Mouse (Mus musculus) A20 (cell line): Measurements from ENCODE around the gene Itgae.
A peak's percentile ranks its signal among the peaks of the same experiment; 100 is the strongest.

Experiments used
- DNase-seq: peaks from one replicate; pipeline ENCODE4 v3.0.0-alpha.2; 2011; ENCODE audit warnings: low read depth, low spot score

Itgae gene

GRCm38 (mm10) chr11:73092877-73093276, 2.5 kb downstream of the Itgae start:
- no peak for DNase-seq

- DNase-seq, result no peak
These were observed 4.0 kb downstream of the Itgae start for GRCm38 (mm10) chr11:73094231-73094995.

DNA sequence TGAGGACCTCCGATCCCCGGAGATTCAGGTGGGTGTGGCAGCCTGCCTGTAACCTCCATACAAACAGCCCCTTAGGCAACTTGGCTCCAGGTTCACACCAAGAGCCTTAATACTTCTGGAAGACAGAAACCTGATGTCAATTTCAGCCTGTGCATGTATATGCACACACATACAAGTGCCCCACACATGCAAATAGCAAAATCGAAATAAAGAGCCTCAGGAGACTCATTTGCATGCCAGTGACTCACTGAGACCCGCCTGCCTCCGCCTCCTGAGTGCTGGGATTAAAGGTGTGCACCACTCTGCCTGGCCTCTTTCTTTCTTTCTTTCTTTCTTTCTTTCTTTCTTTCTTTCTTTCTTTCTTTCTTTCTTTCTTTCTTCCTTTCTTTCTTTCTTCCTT, 8.5 kb downstream of the Itgae start:
- peak; percentile 40 for DNase-seq

- DNase-seq, result no peak
These were observed 9.8 kb downstream of the Itgae start for GRCm38 (mm10) chr11:73099976-73100750.

GRCm38 (mm10) chr11:73101308-73101707, 10.9 kb downstream of the Itgae start:
- no peak for DNase-seq

DNA sequence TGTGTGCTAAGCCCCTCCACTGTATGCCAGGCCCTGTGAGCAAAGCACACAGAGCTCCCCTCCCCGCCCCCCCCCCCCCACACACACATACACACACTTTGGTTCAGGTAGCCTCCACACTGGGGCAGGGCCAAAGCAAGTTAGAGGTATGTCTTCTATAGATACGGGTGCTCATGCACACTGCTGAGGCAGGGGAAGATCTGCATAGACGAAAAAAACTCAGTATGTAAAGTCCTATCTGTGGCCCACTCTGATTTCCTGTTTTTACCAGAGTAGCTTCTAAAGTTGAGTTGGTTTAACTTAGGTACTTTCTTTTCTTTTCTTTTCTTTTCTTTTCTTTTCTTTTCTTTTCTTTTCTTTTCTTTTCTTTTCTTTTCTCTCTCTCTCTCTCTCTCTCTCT, 14.9 kb downstream of the Itgae start:
- no peak for DNase-seq

DNA sequence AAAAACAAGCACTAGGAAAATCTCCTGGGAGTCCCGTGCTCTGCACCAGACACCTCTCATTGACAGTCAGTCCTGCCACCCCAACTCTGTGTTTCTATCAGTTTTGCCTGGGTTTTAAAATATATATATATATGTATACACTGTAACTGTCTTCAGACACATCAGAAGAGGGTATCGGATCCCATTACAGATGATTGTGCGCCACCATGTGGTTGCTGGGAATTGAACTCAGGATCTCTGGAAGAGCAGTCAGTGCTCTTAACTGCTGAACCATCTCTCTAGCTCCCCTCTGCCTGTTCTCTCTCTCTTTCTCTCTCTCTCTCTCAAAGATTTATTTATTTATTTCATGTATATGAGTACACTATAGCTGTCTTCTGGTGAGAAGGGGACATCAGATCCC, 17.0 kb downstream of the Itgae start:
- DNase-seq, result peak; percentile 29

DNA sequence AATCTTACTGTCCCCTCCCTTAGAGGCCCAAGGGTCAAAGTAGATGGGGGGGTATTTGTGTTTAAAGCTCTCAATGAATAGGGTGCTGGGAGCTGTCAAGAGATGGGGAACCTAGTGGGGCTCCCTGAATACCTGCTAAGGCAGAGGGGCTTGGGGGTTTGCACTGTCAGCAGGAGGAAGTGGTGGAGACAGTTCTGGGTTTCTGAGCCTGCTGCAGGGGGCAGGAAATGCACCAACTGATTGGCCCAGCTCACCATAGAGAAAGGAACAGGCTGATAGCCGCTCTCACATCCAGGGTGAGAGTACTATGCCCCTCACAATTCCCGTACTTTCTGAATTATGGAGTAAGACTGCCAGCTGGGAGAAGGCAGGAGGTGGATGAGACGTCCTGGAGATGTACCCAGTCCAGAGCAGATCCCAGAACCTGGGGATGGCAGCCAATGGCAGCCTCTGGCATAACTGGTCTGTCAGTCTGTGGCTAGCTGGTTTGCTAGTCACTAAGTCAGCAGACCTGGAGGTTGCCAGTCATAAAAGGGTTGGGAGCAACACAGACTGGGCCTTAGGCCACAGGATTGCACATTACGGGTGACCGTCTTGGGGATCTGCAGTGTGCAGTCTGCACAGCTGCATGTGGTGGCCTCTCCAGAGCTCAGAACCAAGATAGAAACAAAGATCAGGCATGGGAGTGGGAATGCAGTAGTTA, 18.0 kb downstream of the Itgae start:
- no peak for DNase-seq

- no peak for DNase-seq
These were observed 18.7 kb downstream of the Itgae start for GRCm38 (mm10) chr11:73108898-73109625.

- DNase-seq, result no peak
These were observed 19.6 kb downstream of the Itgae start for GRCm38 (mm10) chr11:73109941-73110340.

DNA sequence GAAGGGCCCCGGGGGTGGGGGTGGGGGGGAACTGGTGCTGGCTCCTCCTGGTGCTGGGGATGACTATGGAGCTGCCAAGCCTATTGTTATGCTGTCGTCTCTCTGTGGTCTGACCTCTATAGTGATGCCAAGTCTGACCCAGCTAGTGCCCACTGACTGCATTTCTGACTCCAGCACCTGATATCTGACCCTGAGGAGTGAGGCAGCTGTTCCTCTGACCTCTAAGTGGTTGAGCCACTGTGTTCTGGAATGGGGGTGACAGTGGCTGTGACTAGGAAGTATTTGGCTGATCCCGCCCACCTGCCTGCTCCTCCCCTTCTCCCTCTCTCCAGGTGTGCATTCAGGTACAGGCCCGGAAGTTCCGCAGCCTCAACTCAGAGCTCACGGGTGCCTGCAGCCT, 21.0 kb downstream of the Itgae start:
- DNase-seq, result no peak

- no peak for DNase-seq
These were observed 36.1 kb downstream of the Itgae start for GRCm38 (mm10) chr11:73126495-73126894.

DNA sequence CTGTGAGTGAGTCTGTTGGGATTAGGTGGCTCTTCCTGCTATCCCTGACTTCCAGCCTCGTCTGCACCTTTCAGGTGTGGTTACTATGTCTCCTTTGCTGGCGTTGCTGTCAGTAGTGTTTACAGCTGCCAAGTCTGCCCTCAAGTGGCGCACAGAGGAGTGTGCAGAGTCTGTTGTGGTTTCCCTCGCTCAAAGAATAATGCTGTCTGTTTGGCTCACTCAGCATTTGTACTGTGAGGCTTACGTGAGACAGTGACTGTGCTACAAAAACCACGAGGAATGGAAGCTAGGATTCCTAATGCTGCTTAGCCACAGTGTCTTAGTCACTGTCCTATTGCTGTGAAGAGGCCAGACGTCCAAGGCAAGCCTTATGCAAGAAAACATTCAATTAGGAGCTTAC, 40.6 kb downstream of the Itgae start:
- DNase-seq, result peak; percentile 65

GRCm38 (mm10) chr11:73132999-73133398, 42.6 kb downstream of the Itgae start:
- DNase-seq, result peak; percentile 63

GRCm38 (mm10) chr11:73134222-73134621, 43.8 kb downstream of the Itgae start:
- DNase-seq, result peak; percentile 32

GRCm38 (mm10) chr11:73136587-73136986, 46.2 kb downstream of the Itgae start:
- no peak for DNase-seq

- peak; percentile 64 for DNase-seq
These were observed 46.7 kb downstream of the Itgae start for GRCm38 (mm10) chr11:73137116-73137515.

DNA sequence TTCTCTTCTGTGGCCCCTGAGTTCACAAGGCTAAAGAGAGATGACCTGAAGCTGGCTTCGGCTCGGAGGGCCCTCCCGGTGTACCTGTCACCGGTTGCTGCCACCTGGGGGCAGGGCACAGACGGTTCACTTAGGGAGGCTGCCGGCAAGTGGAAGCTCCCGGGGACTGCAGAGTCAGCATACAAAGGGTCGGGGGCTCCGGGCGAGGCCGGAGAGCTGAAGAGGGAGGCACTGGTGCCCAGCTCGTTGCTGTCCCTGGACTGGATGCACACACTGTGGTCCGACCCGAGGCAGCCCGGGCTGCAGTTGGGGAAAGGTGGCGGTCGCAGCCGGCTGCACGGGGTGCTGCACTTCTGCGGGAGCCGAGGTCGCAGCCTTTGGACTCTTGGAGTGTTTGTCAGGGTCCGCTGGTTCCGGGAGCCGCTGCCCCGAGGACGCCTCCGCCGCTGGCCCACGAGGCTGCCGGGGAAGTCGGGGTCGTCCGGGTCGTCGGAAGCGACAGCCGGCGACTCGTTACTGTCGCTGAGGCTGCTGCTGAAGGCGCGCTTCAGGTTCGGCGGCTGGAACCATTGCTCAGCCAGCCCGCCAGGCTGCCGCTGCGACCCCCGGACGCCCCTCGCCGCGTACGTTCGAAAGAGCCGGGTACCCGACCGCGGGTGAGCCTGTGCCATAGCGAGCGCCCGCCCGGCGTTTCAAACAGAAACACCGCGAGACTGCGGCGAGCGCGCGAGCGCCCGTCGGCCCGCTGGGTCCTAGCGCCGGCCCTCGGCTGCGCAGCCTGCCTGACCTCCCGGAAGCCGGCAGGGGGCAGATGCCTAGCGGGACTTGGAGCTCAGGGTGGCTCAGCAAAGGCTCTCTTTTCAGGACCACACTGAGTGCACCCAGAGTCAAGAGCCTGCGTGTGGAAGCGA, 47.5 kb downstream of the Itgae start, which contains the start of gene Haspin:
Haspin (minus strand) TSS at position 704 of the 911 bp plus-strand sequence.
- peak; percentile 93 for DNase-seq

DNA sequence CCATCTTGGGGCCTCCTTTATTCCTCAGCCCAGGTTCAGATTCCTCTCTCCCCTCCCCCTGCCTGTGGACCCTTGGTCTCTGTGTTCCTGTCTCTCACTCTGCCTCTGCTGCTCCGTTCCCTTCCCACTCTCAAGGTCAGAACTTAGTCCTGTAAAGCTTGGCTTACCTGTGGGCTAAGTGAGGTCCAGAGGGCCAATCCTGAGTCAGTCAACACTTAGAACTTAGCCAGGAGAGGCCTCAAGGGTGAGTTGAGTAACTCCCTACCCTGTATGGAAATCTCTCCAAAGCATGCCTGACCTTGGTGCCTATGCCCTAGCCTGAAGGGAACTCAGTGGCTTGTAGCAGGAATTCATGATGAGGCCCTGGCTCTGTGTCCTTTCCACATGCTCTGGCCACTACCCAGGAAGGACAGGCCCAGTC, 53.9 kb downstream of the Itgae start:
- no peak for DNase-seq
